Mouse (Mus musculus) layer of hippocampus, postnatal 10 days (tissue): ENCODE results near the gene Capn7. TPM values are rescaled to one million over a fixed set of nuclear protein-coding genes. Genes with fewer than 3 reads are reported as not detected.

ENCODE experiments used
- DNase-seq, 2 experiments: peaks; one replicate each; pipeline ENCODE4 v3.0.0; 2021; ENCODE audit warnings: low spot score in 2 of 2
- total RNA-seq, 2 experiments: library from RNA; stranded (reverse); gene quantifications; 2 replicates each; pipeline ENCODE4 v1.2.3; 2021

The Capn7 gene
- total RNA-seq, 2 experiments from 2014 or later = 39.9 to 41.5 TPM

GRCm38 (mm10) chr14:31394822-31395532 lies 58.5 kb downstream of the Capn7 start:
- DNase-seq = no peak

DNA sequence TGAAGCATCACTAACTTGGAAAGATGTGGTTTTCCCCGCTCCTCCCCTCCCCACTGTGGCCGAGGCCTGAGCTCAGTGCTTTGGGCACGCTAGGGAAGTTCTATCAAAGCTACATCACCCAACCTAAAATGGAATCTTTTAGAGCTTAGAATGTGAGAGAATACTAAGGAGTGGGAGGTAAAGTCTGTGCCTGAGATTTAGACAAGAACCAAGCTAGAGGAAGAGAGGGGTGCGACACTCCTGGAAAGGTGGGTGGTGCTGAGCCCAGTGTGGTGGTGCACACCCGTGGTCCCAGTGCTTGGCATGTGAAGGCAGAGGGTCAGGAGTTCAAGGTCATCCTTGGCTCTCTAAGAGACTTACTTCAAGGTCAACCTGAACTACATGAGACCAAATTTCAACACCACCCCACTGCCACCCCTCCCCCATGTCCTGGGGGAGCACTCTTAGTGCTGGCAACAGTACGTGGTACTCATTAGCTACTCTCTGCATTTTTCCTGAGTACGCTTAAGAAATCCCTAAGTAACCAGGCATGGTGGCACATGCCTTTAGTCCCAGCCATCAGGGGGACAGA lies 59.3 kb downstream of the Capn7 start:
- DNase-seq = no peak

- DNase-seq = no peak
Measured at GRCm38 (mm10) chr14:31396428-31396827, 60.0 kb downstream of the Capn7 start.

DNA sequence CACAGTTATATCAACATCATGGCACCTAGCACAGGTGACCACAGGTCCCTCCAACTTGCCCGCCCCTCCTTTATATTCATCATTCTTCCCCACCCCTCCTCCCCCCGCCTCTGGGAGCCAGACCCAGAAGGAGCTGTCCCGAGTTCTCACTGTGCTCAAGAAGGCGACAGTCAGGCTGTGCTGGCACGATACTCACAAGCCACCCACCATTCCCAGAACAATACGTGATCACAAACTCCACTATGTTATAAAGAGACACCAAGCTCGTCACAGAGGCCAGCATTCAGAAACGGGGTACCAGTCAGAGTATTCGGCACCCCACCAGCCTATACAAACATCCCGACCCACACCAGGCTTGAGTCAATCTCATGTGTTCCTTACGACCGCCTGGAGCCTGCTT lies 60.9 kb downstream of the Capn7 start:
- no peak for DNase-seq

- no peak for DNase-seq
Measured at GRCm38 (mm10) chr14:31397791-31398595, 61.6 kb downstream of the Capn7 start.

DNA sequence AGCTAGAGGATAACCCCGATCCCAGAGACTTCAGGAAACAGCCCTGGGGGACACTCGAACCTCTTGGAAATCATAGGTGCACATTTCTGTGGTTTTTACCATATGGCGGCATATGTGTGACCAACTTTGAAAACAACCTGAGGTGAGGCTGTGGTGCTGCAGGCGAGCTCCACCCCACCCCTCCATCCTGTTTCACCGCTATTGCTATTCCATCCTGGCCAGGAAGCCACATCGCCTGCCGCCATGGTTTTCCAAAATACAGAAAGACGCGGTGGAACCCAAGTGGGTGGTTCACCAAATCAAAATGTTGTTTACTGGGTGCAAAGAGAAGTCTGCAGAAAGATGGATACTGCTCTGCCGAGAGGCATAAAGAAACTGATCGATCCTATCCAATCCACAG lies 62.4 kb downstream of the Capn7 start:
- no peak for DNase-seq

GRCm38 (mm10) chr14:31399271-31399670 lies 62.8 kb downstream of the Capn7 start:
- DNase-seq = no peak

GRCm38 (mm10) chr14:31400246-31400645 lies 63.8 kb downstream of the Capn7 start:
- DNase-seq = no peak

- DNase-seq = no peak
Measured at GRCm38 (mm10) chr14:31400896-31401295, 64.5 kb downstream of the Capn7 start.

- no peak for DNase-seq
Measured at GRCm38 (mm10) chr14:31401918-31402427, 65.5 kb downstream of the Capn7 start.

- DNase-seq = no peak
Measured at GRCm38 (mm10) chr14:31402693-31403092, 66.3 kb downstream of the Capn7 start.

DNA sequence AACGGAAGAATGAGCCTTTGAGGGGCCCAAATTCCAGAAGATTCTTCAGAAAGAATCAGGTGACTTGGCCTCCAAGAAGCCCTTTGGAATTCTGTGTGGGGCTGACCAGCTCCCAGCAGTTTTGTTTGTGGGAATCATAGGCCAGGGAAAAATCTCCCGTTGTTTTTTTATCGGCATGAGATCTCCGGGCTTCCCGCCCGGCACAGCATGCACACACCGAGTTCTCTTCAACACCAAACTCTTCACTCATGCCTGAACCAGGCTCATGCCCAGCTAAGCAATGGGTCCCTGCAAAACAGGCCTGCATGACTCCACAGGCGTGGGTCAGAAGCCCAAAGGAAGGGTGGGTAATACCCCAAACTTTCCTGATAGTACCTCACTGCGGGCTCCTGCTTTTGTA lies 67.1 kb downstream of the Capn7 start:
- DNase-seq = no peak

- DNase-seq = no peak
Measured at GRCm38 (mm10) chr14:31403995-31404394, 67.6 kb downstream of the Capn7 start.

DNA sequence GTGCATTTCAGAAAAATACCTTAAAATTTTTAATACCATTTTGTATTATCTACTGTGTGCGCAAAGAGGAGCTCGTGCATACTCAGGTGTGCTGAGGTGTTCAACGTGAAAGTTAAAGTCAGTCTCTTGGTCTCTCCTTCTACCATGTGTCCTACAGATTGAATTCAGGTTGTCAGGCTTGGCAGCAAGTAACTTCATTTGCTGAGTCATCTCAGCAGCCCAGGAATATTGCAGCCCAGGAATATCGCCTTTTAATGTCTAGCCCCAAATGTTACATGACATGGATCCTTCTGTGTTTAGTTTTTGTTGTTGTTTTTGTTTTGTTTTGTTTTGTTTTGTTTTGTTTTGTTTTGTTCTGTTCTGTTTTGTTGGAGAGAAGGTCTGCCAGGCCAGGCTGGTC lies 68.2 kb downstream of the Capn7 start:
- DNase-seq = no peak

DNA sequence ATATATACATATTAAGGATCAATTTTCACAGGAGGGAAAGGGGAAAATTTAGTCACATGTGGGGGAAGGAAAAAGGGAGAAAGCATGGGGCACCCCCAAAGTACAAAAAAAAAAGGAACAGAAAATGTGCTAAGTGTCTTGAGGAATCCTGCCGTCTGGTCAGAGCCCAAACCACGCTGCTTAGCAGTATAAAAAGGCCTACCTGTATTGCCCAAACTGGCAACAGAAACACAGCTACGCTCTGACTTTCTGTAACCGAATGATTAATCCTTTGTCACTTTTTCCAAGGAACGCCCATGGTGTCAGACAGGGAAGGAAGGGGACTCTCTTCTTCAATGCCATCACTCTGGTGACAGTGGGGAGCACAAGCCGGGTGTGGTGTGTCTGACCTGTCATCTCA lies 69.2 kb downstream of the Capn7 start:
- DNase-seq = no peak

- DNase-seq = no peak
Measured at GRCm38 (mm10) chr14:31406154-31406810, 69.8 kb downstream of the Capn7 start.

GRCm38 (mm10) chr14:31407208-31407607 lies 70.8 kb downstream of the Capn7 start:
- DNase-seq = no peak

GRCm38 (mm10) chr14:31407911-31408604 lies 71.6 kb downstream of the Capn7 start:
- DNase-seq = no peak

GRCm38 (mm10) chr14:31408666-31409065 lies 72.2 kb downstream of the Capn7 start:
- no peak for DNase-seq

DNA sequence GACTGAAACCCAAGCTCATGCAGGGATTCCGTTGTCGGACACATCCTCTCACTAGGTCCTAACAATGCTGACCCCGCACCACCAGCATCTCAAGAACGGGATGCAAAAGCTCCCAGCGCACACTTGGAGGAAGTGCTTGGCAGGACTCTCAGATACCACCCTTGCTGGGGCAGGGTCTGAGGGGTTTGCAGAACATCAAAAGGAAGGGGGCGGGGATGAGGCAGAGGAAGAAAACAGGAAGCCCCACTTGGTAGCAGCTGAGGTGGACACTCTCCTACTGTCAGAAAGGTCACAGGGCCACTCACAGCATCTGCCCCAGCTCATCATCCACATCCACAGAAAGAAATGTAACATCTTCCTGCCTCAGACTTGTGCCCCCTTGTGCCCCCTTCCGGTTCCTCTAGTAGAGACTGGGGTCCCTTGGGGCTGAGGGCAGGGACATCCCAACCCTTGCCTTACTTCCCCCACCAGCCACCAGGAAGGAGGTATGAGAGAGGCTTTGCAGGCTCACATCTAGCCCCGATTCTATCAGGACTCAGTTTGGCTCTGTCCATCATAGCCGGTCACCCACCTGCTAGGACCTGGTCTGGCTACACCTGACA lies 73.8 kb downstream of the Capn7 start:
- DNase-seq = no peak

GRCm38 (mm10) chr14:31410737-31411136 lies 74.3 kb downstream of the Capn7 start:
- DNase-seq = no peak
